Mouse (Mus musculus): ENCODE measurements at regions not wholly inside any gene's neighbourhood (a gene's known extent, or its start where the extent isn't known, plus 50 kb on each side); places are given as distances from the start of the nearest gene placed in this dataset.

- no peak for DNase-seq (ENCODE audit: low spot score in 2 of 2)
Observed at GRCm38 (mm10) chr1:13941351-13941750, 2151.8 kb downstream of the 4930444P10Rik start.

- DNase-seq (ENCODE audit: low spot score in 2 of 2) = no peak
Observed at GRCm38 (mm10) chr1:13938344-13938743, 2154.8 kb downstream of the 4930444P10Rik start.

- peak; percentile 14 to 18 for DNase-seq (ENCODE audit: low spot score in 2 of 2)
Observed at GRCm38 (mm10) chr1:13935938-13936491, 2157.1 kb downstream of the 4930444P10Rik start.

GRCm38 (mm10) chr1:13928679-13929078 is 2164.4 kb downstream of the 4930444P10Rik start:
- no peak for DNase-seq (ENCODE audit: low spot score in 2 of 2)

GRCm38 (mm10) chr1:13927964-13928363 is 2165.2 kb downstream of the 4930444P10Rik start:
- DNase-seq (ENCODE audit: low spot score in 2 of 2) = no peak

- DNase-seq (ENCODE audit: low spot score in 2 of 2) = no peak
Observed at GRCm38 (mm10) chr1:13925994-13926393, 2167.1 kb downstream of the 4930444P10Rik start.

- no peak for DNase-seq (ENCODE audit: low spot score in 2 of 2)
Observed at GRCm38 (mm10) chr1:13915216-13915615, 2177.9 kb downstream of the 4930444P10Rik start.

- no peak for DNase-seq (ENCODE audit: low spot score in 2 of 2)
Observed at GRCm38 (mm10) chr1:13879126-13879525, 2214.0 kb downstream of the 4930444P10Rik start.

- no peak for DNase-seq (ENCODE audit: low spot score in 2 of 2)
Observed at GRCm38 (mm10) chr1:13873925-13874324, 2219.2 kb downstream of the 4930444P10Rik start.

- DNase-seq (ENCODE audit: low spot score in 2 of 2) = no peak
Observed at GRCm38 (mm10) chr1:13872536-13872935, 2220.6 kb downstream of the 4930444P10Rik start.

- peak in 1 of 2 experiments; percentile 10 for DNase-seq (ENCODE audit: low spot score in 2 of 2)
Observed at GRCm38 (mm10) chr1:13870631-13871286, 2222.4 kb downstream of the 4930444P10Rik start.

GRCm38 (mm10) chr1:13865713-13866112 is 2227.4 kb downstream of the 4930444P10Rik start:
- DNase-seq (ENCODE audit: low spot score in 2 of 2) = no peak

GRCm38 (mm10) chr1:13863712-13864111 is 2229.4 kb downstream of the 4930444P10Rik start:
- DNase-seq (ENCODE audit: low spot score in 2 of 2) = no peak

- DNase-seq (ENCODE audit: low spot score in 2 of 2) = no peak
Observed at GRCm38 (mm10) chr1:13861070-13861511, 2232.0 kb downstream of the 4930444P10Rik start.

- no peak for DNase-seq (ENCODE audit: low spot score in 2 of 2)
Observed at GRCm38 (mm10) chr1:13860469-13860868, 2232.7 kb downstream of the 4930444P10Rik start.

GRCm38 (mm10) chr1:13859723-13860122 is 2233.4 kb downstream of the 4930444P10Rik start:
- DNase-seq (ENCODE audit: low spot score in 2 of 2) = no peak

GRCm38 (mm10) chr1:13858371-13859018 is 2234.6 kb downstream of the 4930444P10Rik start:
- DNase-seq (ENCODE audit: low spot score in 2 of 2) = no peak

GRCm38 (mm10) chr1:13856998-13857397 is 2236.1 kb downstream of the 4930444P10Rik start:
- no peak for DNase-seq (ENCODE audit: low spot score in 2 of 2)

- no peak for DNase-seq (ENCODE audit: low spot score in 2 of 2)
Observed at GRCm38 (mm10) chr1:13851144-13851543, 2242.0 kb downstream of the 4930444P10Rik start.

GRCm38 (mm10) chr1:13849071-13849470 is 2244.1 kb downstream of the 4930444P10Rik start:
- DNase-seq (ENCODE audit: low spot score in 2 of 2) = no peak

- DNase-seq (ENCODE audit: low spot score in 2 of 2) = no peak
Observed at GRCm38 (mm10) chr1:13846336-13846865, 2246.7 kb downstream of the 4930444P10Rik start.

- no peak for DNase-seq (ENCODE audit: low spot score in 2 of 2)
Observed at GRCm38 (mm10) chr1:13840309-13840622, 2252.9 kb downstream of the 4930444P10Rik start.
